Mouse (Mus musculus) spleen, postnatal 36 days (tissue): Measurements from ENCODE around the gene Izumo2.
"Not testable (repeated sequence)": the region's sequence is repeated elsewhere in the genome, so short reads cannot be mapped to it uniquely, and the experiment has no call there.

ENCODE experiments used
- DNase-seq, 2 experiments: peaks; one replicate each; pipeline ENCODE4 v3.0.0; 2022; ENCODE audit warnings: low spot score in 2 of 2, mixed read lengths in 1 of 2

Gene Izumo2

DNA sequence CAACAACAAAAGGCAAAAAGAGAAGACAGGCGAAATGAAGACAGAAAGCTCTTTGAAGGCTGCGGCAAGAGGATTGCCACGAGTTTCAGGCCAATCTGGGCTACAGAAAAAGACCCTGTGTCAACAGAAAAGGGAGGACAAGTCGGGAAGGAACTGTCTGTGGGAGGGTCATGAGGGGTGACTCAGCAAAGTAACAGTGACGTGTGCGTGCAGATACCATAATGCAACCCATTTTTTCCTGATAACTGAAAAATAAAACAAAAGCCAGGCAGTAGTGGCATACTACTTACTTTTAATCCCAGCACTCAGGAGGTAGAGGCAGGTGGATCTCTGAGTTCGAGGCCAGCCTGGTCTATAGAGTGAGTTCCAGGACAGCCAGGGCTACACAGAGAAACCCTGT is 10.6 kb upstream of the Izumo2 start:
- no peak for DNase-seq

DNA sequence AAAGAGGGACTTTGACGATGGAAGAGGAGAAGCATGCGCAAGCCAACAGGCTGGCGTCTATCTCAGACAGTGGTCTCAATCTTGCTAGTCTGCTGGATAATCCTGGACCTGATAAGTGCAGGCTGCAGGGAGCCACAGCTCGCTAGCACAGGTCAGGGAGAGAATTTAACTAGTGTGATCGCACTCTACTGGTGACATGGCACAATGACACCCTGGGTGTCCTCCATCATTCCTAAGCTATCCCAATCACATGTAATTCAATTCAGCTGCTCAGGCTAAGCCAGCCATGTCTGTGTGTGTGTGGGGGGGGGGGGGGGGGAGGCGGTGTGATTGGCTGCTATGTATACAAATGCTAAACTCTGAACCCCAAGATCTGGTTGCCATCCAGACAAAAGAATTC is 6.6 kb upstream of the Izumo2 start:
- DNase-seq, result no peak

DNA sequence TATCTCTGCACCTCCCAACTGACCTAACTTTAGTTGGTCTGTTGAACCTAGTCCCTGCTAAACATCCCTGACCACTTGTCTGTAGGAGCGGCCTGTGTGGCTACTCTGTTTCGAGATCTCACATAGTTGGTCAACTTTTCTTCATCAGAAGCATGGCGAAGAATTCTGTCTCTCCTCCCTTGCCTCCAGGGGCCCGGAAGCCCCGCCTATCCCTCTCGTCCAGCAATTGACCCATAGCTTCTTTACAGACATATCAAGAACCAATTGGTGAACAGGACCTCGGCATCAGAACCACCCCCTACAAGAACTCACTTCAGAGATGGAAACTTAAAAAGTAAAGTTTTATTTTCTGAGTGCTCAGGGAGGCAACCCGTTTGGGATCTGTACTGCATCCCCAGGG is 5.6 kb upstream of the Izumo2 start:
- no peak for DNase-seq

DNA sequence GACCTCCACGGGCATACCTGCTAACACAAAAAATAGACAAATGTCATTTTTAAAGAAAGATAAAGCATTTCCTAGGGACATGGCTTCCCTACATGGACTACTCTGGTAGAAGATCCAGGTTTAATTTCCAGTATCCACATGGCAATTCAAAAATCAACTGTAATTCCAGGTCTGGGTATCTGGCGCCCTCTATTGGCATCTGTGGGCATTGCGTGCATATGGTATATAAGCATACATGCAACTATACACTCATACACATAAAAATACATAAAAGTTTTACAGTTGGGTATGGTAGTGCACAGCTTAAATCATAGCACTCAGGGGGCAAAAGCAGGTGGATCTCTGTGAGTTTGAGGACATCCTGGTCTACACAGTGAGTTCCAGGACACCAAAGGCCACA is 4.2 kb upstream of the Izumo2 start:
- DNase-seq, result no peak

DNA sequence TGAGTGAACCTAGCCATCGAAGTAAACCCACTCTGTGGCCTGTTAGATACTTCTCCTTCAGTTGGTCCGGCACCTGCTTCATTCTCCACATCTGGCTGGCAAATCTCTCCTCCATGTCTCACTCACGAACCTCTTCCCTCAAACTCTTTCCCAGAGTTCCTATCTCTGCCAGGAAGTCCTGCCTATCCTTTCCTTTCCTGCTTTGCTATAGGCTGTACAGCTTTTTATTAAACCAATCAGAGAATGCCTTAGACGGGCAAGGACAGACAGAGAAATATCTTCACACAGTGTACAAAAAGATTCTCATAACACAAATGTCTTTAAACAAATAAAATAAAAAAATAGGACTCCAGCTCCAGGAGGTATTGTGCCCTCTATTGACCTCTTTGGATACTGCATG is 3.5 kb upstream of the Izumo2 start:
- no peak for DNase-seq

DNA sequence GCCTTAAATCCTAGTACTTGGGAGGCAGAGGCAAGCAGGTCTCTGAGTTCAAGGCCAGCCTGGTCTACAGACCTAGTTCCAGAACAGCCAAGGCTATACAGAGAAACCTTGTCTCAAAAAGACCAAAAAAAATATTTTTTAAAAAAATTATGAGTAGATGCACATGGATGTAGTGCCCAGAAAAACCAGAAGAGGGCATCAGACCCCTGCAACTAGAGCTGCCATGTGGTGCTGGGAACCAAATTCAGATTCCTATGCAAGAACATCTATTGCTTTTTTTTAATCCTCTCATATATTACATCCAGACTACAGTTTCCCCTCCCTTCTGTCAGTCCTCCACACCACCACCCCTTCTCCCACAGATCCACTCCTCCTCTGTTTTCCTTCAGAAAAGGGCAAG is 2.2 kb upstream of the Izumo2 start:
- no peak for DNase-seq

DNA sequence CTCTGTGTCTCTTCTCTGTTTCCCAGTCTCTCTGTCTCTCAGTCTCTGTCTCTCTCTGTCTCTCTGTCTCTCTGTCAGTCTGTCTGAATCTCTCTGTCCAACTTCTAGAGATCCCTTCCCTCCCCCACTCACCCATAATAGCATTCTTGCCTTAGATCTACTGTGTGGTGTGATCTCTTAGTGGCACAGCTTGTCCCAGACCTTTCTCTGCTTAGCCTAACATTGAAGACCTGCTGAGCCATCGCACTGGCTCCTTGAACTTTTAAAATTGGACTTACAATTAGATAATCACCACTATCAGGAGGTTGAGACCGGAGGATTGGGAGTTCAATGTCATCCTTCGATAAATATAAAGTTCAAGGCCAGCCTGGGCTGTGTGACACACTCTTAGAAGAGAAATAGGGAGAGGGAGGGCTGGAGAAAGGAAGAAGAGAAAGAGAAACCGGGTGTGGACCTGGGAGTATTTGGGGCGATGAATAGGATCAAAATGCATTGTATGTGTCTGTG is 1.3 kb upstream of the Izumo2 start:
- DNase-seq, result no peak

DNA sequence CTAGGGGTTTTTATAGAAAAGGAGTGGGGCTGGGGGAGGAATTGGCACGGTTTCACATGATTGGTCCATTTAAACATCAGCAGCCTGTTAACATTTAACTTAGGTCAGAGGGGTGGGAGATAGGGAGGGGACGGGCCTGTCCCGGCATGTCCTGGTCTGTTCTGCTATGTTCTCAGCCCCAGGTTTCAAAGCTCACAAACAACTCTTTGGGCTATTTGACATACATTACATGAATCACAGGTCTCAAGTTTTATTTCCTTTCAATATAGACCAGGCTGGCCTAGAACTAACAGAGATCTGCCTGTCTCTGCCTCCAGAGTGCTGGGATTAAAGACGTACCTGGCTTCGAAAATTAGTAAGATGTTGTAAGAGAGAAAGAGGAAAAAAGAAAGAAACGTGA is 449 bp upstream of the Izumo2 start:
- DNase-seq, result not testable (repeated sequence)

DNA sequence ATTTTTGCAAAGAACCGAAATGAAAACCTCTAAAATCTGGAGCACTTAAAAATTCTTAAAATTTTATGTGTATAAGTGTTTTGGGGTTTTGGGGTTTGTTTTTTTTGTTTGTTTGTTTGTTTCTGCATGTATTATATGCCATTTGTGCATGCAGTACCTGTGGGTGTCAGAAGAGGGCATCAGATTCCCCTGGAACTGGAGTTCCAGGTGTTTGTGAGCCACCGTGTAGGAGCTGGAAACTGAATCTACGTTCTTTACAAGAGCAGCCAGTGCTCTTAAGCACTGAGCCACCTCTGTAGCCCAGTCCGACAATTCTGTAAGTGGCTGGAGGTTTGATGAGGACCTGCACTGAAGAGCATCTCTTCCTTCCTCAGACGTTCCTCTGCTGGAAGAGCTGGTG is 1.3 kb downstream of the Izumo2 start:
- DNase-seq, result no peak

DNA sequence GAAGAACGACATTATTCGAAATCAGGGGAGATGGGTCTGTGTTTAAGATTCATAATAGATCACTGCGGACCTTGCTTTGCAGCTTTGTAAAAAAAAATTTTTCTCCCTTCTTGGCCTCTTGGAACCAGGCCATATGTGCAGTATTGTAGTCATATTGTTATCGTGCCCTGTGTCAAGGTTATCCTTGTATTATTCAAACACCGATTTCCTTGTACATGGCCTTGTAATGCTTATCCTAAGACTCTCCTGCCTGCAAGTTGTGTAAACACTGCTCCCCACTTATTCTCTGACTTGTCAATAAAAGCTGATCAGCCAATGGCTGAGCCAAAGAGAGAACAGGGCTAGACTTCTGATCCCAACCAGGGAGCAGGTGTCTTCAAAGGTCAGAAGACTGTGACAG is 13.5 kb downstream of the Izumo2 start:
- DNase-seq, result no peak

DNA sequence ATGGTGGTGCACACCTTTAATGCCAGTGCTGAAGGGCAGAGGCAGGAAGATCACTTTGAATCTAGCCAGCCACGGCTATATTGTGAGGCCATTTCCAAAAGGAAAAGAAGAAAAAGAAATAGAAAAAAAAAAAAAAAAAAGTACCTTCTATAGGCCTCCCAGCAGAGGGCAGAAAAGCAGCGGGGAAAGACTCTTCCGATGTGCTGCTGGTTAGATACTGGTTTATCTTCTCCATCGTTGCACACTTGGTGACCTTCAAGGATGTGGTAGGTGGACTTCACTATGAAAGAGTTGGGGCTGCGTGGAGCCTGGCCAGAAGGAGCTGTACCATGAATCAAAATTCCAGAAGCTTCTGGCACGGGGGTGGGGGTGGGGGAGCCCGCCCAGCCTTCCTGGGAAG is 15.8 kb downstream of the Izumo2 start:
- peak; percentile 10 to 18 for DNase-seq

DNA sequence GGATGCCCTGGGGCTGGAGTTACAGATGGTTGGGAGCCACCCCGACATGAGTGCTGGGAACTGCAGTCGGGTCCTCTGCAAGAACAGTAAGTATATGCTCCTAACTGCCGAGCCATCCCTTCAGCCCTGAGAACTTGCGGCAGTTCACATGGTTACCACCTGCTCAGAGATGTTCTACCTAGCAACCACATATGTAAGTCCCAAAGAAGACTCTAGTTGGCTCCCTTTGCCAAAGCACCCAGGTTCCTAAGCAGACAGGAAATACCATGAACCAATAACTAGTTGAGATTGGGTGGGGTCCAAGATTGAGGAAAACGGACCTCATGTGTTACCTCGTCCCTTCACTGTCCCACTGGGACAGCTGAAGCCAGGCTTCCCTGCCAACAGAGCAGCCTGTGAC is 17.8 kb downstream of the Izumo2 start:
- DNase-seq, result peak; percentile 52 to 68

DNA sequence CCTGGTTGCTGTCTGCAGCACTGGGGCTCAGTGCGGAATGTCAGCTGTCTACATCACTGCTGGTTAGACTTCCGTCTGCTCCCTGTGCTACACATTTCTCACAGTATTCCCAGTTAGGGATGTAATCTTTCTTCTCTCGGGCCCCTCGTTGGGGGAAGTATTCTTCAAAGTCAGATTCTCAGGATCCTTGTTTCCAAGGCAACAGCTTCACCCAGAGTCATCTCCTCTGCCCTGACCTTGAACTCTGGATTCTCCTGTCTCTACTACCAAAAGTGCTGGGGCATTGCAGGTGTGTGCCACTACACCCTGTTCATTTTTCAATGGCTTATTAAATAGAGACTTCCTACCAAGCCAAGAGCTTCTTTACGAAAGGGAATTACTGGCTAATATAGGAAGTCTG is 18.6 kb downstream of the Izumo2 start:
- no peak for DNase-seq

DNA sequence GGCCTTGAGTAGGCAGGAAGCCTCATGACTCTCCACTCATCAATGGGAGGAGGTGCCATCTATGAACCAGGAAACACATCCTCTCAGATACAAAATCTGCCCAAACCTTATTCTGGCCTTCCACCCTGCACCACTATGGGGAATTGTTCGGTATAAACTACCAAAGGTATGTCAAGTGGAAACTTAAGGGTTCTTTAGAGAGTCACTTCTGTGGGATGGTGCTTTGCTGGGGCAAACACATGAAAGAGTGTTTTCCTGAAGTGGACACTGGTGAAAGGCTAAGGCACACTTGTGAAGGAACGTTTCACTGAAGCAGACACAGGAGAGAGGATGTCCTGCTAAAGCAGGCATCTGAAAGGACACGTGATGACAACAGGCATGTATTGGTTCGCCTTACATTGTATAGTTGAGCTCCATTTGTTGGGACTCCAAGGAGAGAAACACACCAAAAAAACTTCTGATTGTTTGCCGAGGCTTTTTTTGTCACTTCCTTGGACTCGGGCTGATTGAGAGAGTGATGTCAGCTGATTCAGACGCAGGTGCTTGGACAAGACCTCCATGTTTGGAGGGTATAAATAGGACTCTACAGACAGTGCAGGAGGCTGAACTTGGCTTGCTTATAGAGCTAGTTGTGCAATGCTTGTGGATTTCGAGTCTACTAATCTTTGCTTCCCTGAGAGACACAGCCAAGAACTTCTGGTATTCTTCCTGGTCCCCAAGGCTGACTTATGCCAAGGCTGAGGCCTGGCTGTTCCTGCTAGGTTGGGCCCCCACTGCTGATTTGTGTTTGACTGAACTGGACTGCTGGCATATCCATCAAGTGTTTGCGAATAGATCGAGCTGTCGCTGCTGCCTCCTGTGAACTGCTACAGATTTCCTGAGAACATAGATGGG is 19.8 kb downstream of the Izumo2 start:
- no peak for DNase-seq

DNA sequence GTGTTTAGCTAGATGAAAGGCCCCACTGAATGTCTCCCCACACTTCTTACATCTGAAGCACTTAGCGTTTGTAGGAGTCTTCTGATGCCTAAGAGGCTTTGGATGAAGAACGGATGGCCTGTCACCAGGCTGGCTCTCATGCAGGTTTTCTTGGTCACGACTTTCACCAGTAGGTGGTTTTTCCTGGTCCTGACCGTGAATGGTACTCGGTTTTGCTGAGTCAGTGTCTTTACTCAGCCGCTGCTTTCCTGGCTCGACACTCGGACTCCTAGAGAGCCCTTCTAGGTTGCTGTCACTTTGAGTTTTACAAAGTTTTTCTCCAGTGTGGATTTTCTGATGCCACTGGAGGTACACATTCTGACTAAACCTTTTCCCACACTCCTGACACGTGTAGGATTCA is 25.2 kb downstream of the Izumo2 start:
- DNase-seq, result no peak

DNA sequence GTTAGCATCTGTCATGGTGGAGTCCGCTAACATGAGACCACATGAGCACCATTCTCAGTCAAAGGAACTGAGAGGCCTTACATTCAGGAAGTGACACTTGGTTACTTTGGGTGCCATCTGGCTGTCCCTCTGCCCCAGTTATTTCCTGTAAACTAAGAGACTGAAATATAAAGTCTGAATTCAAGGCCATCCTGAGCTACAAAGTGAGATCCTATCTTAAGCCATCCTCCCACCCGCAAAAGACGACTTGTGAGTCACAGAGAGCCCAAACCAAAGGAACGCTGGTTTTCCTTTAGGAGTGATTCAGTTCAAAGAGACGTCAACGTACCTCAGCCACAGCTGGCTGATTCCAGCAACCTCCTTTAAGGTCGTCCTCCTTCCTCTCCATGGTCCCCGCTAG is 32.8 kb downstream of the Izumo2 start:
- DNase-seq, result peak; percentile 13 to 32

DNA sequence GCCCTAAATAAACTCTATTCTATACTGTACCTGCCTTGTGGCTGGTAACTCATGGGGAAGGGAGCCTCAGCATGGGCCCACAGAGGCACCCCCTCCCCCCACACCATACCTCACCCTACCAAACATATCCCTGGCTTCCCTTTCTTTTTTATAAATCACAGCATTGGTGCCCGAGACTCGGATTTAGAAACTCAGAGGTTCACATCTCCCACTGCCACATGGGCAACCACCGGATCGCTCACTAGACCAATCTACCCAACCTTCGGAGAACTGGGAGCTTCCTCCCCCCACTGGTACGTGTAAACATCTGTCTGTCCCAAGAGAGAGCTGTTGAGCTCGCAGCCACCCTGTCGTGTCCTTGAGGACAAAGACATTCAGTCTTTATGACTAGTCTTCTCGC is 35.7 kb downstream of the Izumo2 start:
- DNase-seq, result no peak

DNA sequence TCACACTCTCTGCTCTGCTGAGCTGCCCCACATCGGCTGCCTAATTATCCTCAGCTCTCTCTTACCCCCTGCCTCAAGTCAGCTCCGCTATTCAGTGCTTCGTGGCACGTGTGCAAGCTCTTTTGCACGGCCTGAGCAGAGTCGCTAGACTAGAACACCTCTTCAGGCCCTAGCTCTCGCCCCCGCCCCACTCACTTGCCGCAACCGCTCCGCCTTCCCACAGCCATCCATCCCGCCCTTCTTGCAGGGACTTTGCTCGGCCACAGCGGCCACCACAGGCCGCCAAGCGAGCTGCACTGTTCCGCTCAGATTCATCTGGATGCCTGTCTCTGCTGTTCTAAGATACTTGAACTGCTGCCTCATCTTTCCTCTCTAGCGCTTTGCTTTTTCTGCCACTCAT is 36.5 kb downstream of the Izumo2 start:
- peak; percentile 79 to 81 for DNase-seq

DNA sequence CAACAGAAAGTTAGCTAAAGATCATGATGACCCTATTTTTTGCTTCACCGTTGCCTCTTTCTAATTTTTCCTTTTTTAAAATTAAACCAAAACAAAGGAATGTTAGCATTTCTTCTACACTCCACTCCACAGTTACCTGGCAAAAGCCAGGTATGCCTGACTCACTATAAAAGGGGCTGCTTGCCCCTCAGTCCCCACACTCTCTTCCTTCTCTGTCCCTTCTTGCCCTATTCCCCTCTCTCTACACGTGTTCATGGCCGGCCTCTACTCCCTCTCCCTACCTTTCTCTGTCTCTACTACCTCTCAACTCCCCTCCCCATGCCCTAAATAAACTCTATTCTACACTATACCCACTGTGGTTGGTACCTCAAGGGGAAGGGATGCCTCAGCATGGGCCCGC is 38.6 kb downstream of the Izumo2 start:
- DNase-seq, result no peak

DNA sequence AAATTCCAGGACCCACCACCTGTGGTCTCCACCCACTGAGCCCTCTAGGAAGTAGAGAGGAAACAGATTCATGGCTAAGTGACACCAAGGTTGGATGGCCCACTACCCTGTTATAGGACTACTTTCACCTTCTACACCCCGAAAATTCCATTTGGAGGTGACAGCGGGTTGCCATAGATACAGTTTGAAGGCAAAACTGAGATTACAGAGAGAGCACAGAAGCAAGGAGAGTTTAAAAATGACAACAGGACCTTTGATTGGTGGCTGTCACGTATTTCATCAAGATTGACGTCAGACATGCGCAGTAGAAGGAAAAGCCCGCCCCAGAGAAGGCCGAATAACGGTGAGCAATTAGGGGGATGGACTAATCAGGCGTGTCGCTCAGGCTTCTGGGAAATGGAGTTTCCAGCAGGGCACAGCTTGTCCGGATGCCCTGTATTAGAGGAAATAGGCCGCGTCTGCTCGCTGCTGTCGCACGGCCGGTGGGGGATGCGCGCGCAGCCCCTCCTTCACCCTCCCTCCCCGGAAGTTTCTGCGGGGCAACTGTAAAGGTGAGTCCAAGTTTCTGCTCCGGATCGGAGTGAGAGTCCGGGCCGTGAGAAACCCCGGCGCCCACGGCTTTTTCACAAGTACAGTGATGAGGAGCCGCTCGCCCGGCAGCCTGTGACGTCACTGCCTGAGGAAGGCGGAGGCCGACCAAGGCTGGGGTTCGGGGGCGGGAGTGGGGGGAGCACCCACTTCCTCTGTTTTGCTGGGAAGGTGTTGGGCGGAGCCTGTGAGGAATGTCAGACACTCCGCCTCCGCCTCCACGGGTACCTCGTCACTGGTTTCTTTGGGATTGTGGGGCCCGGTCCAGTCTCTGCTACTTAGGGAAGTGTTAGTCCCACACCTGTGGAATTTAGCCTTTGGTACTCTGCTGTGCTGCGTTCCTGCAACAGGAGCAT is 39.8 kb downstream of the Izumo2 start, which contains the start of gene Vrk3:
Vrk3 (plus strand) TSS at position 313 of the 944 bp plus-strand sequence.
- peak; percentile 97 to 98 for DNase-seq

DNA sequence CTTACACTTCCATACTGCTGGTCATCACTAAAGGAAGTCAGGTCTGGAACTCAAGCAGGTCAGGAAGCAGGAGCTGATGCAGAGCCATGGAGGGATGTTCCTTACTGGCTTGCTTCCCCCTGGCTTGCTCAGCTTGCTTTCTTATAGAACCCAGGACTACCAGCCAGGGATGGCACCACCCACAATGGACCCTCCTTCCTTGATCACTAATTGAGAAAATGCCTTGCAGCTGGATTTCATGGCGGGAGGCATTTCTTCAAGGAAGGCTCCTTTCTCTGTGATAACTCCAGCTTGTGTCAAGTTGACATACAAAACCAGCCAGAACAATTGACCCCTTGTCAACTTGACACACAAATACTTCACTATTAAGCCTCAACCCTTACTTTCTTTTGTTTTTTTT is 42.4 kb downstream of the Izumo2 start, which contains the start of gene Zfp473:
Zfp473 (minus strand) TSS at position 101 of the 400 bp plus-strand sequence.
- not testable (repeated sequence) for DNase-seq

DNA sequence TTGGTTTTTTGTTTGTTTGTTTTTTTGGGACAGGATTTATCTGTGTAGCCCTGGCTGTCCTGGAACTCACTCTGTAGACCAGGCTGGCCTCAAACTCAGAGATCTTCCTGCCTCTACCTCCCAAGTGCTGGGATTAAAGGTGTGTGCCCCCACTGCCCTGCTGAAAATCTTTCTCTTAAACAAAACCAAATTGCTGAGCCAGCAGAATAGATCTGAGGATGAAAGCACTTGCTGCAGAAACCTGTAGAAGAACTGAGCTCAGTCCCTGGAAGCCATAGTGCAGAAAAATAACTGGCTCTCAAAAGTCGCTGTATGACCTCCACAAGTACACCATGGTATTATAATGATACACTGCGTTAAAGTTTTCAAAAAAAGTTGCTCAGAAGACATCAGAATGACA is 48.6 kb downstream of the Izumo2 start:
- DNase-seq, result no peak
